Mouse (Mus musculus) heart, adult 2 months (tissue): Measurements from ENCODE around the gene Gm29276. TPM values are rescaled to one million over a fixed set of nuclear protein-coding genes. Genes with fewer than 3 reads are reported as not detected.
"Not testable (repeated sequence)": the region's sequence is repeated elsewhere in the genome, so short reads cannot be mapped to it uniquely, and the experiment has no call there.

Source experiments
- DNase-seq, 2 experiments: peaks; one replicate each; pipeline ENCODE4 v3.0.0; 2021
- H3K27ac ChIP-seq: fragments of 200-600 bp; 2 replicates; pipeline ENCODE4 v1.8.1; 2022
- H3K27me3 ChIP-seq: fragments of 200-500 bp; 2 replicates; pipeline ENCODE4 v1.6.1; 2012; ENCODE audit warnings: mild to moderate bottlenecking, low read length, inconsistent platforms, mixed read lengths; ENCODE audit not compliant: control insufficient read depth, insufficient read depth
- H3K36me3 ChIP-seq: fragments of 200-500 bp; 2 replicates; pipeline ENCODE4 v1.6.1; 2012; ENCODE audit warnings: low read length, inconsistent platforms; ENCODE audit not compliant: control insufficient read depth, insufficient read depth
- H3K4me1 ChIP-seq: fragments of 200-500 bp; 2 replicates; pipeline ENCODE4 v1.6.1; 2011; ENCODE audit warnings: low read length; ENCODE audit not compliant: control insufficient read depth, insufficient read depth
- H3K4me3 ChIP-seq: fragments of 200-600 bp; 2 replicates; pipeline ENCODE4 v1.8.1; 2022
- H3K79me2 ChIP-seq: fragments of 200-500 bp; replicated peaks from 2 replicates; pipeline ENCODE4 v1.6.1; 2012; ENCODE audit warnings: mild to moderate bottlenecking, inconsistent platforms, low read length, moderate library complexity, mixed read lengths; ENCODE audit not compliant: control insufficient read depth, insufficient read depth
- H3K9ac ChIP-seq: fragments of 200-500 bp; 2 replicates; pipeline ENCODE4 v1.6.1; 2012; ENCODE audit warnings: low read depth, mild to moderate bottlenecking, control low read depth, inconsistent platforms, low read length, mixed read lengths
- WGBS: fragments of 180-500 bp; shearing (Covaris S2); methylation state at CpG from one replicate; pipeline ENCODE4 v1.1.7; 2018; 5-methylcytosine and 5-hydroxymethylcytosine counted together
- intact Hi-C: fragments of 180-260 bp; cut with DNase I; formaldehyde crosslinking; loops from one replicate; pipeline ENCODE4 v1.15.1; 2025
- long read RNA-seq: library from polyadenylated mRNA; stranded (forward); transcript quantifications from one replicate; pipeline ENCODE4 v2.0.0, GENCODE M21; 2021
- polyA plus RNA-seq: library from polyadenylated mRNA; depleted of rRNA; stranded (reverse); fragments of >200 nt; gene quantifications from 2 replicates; pipeline ENCODE4 v1.2.3, GENCODE M21; 2012; rRNA removed
- total RNA-seq, 2 experiments: library from RNA; stranded (reverse); gene quantifications; 2 replicates each; pipeline ENCODE4 v1.2.3; 2021

The Gm29276 gene
- not detected for total RNA-seq
- not detected in 2 replicates for polyA plus RNA-seq
- long read RNA-seq = 0 reads

DNA sequence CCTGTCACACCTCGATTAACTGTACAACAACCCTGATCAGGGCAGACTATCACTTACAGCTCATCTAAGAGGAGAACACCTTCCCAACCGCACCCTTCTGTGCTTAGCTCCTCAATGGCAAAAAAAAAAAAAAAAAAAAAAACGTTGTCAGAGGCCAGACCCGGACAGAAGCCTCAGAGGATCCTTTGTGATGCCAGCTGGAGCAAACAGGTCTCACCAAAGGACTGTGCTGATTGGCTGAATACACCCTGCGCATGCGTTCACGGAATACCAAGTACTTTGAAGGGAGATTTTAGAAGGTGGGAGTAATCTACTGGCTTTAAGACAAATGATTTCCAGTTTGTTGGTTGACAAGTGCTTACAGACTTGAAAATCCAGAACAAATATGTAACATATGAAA lies at the start of gene Gm29276:
Gm29276 (minus strand) TSS at position 101 of the 400 bp plus-strand sequence.
- H3K4me3 ChIP-seq, H3K36me3 ChIP-seq, DNase-seq, intact Hi-C loops, H3K9ac ChIP-seq, H3K4me1 ChIP-seq, H3K27ac ChIP-seq, H3K79me2 ChIP-seq, H3K27me3 ChIP-seq: not testable (repeated sequence)
- WGBS = no CpG with 5 or more reads among the region's 7 CpGs
